Mouse (Mus musculus) cerebellum, adult 8-10 months (tissue): ENCODE results near the gene Vps26c.
"Not testable (repeated sequence)": the region's sequence is repeated elsewhere in the genome, so short reads cannot be mapped to it uniquely, and the experiment has no call there.

Experiments
- DNase-seq: peaks from one replicate; pipeline ENCODE4 v3.0.0; 2022

Vps26c gene

DNA sequence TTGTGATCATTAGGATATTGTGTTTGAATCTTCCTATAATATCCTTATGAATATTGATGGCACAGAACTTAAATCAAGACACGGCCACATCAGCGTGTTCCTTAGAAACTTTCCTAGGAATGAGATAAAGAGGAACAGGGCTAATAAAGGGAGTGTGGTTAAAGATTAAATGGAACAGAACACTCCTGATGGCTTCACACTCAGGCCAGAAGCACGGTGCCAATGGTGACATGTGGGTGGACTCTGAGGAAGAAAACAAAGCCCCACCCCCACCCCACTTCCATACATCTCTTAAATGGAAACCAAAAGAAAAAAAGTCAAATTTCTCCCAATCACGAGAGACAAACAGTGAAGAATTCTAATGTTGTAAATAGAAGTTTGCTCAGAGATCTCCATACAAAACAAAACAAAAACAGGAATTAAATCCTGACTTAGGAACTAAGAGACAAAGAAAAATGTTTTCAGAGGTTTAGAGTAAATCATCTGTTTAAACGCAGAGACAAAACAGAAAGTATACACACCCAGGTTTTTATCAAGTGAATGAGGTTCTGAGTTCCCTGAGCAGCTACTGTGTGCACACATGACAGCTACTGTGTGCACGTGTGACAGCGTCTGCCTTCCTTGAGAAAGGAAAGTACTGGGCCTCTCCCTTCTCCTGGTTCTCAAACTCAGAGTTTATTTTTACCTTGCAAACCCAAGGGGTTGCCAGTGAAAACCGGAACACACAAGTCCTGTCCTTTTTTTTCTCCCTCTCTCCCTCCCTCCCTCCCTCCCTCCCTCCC, 19.3 kb upstream of the Vps26c start:
- DNase-seq, result no peak

DNA sequence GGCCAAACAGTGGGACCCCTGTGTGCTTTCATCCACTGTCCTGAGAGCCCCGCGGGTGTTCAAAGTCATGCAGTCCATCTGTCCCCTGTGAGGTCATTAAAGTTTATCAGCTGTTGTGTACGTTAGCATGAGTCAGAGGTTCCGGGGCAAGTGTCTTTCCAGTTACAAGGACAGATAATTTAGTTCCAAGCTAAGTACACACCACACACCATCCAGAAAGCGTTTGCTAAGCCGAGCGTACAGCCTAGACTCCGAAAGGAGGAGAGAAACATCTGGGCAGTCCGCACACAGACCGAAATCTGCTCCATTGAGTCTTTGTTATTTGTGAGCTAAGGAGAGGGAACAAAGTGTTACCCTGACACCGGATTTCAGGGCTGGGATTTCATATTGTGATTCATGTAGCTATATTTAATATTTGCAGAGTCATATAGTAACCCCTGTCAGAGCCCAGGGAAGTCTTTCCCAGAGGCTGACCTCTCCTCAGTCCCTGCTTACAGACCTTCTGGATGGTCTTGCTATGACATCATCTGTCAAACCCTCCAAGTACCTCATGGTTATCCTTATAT, 18.0 kb upstream of the Vps26c start:
- DNase-seq, result no peak

DNA sequence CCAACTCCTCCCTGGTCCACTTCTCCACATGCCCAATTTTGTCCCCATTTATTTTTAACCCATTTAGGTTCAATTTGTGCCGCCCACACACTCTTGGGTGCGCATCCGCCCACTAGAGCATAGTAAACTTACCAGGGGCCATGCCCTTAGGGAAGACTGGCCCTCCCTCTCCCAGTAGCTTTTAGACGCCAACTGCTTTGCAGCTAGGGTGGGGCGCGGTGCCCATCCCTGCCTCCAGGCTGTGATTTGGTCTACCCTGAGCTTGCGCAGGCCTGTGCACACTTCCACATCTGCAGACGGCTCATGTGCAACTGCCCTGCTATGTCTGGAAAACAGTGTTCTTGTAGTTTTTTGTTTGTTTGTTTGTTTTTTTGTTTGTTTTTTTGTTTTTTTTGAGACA, 16.3 kb upstream of the Vps26c start:
- no peak for DNase-seq

DNA sequence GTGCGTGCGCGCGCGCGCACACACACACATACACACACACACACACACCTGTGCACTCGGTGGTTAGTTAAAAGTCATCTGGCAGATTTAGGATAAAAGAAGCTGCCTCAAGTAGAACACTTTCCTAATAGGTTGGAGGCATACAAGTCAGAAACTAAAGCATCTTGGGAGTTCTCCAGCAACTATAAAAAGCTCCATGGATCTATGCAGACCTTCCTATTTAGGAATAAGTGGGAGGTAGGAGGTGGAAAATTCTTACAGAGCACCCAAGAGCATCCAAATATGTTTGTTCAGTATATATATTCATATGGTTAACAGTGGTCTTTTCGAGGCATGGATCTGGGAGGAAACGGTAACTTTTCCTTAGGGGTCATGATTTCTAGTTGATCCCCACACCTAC, 13.5 kb upstream of the Vps26c start:
- DNase-seq, result no peak

DNA sequence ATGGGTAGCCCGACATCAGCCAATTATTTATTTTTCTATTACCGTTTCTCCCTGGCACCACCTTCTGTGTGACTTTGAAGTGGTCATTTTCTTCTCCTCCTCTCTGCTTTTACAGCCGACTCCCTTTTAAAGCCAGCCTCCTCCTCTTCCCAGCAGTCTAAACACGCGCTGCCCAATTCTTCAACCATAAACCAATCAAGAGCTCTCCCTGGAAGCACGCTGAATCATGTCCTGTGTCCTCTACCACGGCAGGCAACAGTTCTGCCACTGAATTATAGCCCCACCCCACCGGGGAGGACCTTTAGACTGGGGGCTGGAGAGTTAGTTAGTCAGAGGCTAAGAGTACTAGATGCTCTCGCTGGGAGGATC, 10.5 kb upstream of the Vps26c start:
- DNase-seq, result no peak

DNA sequence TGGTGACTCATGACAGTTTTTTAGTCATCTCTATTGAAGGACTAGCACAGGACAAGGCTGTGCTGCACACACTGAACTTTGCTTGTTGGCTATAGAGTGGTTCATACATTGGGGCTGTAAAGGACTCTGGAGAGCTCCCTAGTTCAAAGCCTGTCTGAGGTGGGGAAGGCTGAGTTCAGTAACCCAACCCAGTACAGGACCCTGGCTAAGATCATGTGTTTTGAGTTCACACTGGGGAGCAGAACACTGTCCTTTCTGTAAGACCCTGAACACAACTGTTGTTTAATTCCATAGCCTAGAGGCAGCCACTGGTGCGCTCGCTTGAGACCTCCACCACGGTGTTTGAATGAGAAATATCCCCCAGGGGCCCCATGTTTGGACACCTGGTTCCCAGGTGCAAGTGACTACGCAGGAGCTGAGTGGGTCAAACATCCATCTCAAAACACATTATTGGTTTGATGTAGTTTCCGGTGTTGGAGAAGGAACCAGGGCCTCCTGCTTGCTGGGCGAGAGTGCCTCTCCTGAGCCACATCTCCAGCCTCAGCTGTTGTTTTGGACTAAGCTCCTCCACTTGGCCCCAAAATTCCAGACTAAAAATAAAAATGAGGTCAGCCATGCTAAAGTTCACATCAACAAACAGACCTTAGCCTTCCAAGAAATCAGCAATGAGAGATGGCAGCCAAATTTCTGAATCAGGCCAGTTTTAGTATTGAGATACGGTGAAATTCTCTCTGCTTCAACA, 10.0 kb upstream of the Vps26c start:
- DNase-seq, result peak; percentile 57

DNA sequence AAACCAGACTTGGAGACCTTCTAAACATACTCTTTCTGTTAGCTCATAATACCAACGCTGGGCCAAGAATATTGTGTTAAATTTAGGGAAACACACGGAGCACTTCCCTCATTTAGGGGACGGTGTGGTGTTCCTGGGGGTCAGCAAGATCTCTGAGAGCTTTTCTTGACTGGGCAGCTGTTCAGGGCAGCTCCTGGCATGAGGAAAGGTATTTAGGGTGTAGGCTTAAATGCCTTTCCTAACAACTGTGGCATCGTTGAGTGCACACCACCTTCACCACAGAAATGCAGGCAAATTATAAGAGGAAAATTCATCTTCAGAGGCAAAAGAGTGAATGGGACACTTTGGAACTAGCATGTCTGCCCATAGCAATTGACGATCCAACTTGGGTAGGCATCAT, 9.1 kb upstream of the Vps26c start:
- no peak for DNase-seq

DNA sequence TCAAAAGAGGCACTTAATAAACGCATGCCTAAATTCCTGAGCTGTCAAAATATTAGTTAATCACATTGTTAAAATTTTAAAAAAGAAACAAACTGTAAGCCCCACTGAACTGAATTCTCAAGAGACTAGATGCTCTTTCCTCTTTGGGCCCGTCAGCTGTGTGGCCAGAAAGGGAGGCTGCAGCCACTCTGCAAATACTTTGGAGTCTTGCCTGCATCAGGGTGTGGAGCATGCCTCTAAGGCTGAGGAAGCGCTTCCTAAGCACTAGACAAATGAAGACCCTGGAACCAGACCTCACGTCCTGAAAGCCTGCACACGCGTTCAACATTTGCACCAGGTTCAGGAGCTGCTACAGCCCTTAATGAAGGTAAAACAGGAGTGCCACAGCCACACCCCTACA, 7.0 kb upstream of the Vps26c start:
- no peak for DNase-seq

DNA sequence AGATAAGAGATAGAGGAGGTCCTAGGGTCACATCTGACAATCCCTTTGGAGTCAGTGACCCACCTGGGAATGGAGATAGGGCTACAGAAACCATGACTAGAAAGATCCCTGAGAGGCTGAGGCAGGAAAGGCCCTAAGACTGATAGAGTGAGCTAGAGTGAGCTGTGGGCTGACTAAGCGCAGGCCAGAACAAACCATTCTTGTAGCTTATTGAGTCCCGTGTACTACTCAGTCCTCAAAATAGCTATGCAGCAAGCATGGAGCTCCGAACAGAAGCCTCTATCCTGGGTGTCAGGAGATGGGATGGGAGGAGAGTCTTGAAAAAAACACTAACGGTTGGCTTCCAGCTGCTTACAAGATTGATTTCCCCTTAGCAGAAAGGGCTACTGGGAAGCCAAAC, 4.6 kb upstream of the Vps26c start:
- no peak for DNase-seq

DNA sequence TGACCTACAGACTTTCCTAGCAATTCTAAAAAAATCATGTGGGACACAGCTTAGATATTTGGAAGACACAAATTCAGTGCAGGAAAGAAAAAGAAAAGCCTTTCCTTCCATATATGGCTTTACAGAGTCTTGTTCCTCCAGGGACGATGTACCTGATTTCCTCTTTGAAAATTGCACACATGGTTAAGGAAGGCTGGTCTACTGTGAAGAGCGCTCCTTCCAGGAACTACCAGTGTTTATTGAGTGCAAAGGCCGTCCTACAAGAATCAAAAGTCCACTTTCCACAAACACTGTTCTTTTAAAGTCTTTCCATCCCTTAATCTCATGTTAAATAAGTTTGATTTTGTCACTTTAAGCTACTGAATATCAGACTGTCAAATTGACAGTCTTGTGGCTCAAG, 916 bp upstream of the Vps26c start:
- DNase-seq, result no peak

DNA sequence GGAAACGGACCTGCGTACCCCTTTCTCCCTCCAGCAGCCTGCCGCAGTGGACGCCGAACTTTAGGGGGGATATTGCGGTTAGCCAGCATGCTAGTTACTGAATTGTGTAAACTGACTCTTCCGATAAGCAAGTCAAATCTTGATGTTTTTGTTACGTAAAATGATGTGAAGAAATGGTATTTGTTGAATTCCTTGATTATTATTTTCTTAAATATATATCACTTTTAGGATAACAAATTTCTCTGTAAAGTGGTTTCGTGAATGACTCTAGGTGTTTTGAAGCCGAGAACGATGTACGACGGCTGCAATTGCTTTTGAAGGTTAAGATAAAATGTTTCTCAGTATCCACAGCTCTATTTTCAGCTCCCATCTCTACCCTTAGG, 513 bp upstream of the Vps26c start:
- no peak for DNase-seq

DNA sequence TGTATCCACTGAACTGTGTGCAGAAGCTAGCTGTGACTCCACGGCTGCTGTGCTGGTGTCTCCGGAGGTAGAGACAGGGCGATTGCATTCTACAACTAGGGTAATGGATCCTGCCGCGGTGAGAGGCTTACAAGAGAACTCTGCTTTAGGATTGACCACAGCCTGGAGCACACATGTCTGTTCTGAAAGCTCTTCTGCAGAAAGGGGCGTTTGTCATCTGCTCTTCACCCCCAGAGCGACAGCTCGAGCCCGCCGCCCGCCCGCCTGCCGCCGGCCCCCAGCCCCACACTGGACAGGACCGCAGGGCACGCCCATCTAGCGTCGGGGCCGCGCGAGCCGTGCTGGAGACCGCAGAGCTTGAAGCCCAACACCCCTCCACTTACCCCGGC, 681 bp downstream of the Vps26c start:
- DNase-seq, result no peak

DNA sequence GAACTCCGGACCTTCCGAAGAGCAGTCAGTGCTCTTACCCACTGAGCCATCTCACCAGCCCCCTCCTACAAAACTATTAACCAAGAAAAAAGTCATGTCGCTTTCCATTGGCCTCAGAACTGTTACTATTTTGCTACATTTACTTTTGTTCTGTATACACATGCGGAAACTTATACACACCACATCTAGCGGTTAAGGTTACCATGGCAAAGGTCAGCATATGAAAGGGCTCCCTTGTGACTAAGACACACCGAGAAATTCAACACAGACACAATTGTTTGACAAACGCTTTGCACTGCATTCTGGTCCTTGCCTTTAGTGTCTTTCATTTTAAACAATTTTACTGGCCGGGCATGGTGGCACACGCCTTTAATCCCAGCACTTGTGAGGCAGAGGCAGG, 1.9 kb downstream of the Vps26c start:
- no peak for DNase-seq

DNA sequence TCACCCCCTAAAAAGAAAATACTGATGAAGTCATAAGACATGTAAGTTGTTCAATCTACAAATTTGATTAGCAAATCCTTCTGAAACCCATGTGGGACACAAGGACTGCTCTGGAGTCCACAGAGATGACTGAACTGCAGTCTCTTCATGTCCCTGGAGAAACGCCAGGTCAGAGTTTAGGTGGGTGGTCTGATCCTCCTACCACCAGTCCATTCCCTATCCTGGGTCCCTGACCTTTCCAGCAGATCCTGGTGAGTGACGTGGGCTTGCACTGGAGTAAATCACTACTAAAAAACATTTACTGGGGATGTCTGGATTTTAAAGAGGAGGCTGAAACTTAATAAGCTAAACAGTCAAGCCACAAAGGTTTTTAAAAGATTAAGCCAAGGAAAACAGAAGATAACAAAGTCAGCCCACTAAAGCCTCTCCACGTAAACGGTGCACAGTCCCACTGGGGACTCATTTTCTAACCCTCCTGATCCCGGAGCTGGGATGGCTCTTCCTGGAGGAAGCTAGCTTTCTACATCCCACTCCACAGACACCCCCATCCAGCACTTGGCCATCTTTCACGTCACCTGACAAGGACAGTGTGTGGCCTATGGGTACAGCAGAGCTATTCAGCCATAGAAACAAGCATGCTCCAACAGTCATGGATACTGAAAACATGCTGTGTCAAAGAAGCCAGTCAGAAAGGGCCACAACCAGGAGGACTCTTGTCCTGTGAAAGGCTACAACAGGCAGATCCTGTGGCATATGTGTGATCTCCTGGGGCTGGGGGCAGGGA, 2.8 kb downstream of the Vps26c start:
- DNase-seq, result no peak

DNA sequence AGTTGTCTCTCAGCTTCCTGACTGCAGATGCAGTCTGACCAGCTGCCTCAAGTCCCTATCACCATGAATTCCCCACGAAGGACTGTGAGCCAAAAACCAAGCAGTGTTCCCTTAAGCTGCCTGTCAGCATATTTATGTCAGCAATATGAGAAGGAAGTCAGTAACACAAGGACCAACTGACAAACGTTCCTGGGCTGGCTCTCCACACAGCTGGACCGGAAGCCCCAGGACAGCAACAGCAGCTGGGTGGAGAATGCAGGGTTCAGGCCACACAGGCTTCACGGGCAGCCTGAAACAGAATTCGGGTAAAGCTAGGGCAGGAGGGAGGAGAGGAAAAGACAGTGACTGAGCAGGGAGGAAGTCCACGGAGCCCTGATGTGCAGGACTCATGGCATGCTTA, 7.6 kb downstream of the Vps26c start:
- DNase-seq, result no peak

DNA sequence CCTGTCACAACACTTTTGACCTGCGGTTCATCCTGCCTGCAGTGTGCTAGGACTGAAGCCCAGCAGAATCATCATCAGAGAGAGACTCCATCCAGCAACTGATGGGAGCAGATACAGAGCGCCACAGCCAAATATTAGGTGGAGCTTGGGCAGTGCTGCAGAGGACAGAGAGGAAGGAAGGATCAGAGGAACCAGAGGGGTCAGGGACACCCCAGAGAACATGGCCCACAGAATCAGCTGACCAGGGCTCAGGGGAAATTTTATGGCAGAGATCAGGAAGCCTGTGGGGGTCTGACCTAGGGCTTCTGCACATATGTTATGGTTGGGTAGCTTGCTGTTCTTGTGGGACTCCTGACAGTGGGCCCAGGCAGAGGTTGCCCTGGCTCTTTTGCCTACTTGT, 9.0 kb downstream of the Vps26c start:
- DNase-seq, result no peak

DNA sequence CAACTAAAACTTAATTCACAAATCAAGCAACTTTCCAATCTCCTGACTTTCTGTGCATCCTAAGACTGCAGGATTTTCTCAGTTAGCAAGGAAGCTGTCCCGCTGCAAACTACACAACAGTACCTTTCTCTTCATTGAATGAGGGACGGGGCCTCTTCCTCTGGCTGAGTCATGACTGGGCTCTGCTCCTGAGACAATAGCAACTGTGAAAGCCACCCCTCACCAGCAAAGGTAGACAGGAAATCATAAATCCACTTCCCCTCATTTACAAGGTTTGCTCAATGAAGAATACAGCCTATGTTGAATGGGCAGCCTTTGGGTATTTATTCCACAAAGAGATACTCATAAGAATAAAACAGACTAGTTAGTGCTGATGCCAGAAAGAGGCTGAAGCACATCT, 16.6 kb downstream of the Vps26c start:
- no peak for DNase-seq

DNA sequence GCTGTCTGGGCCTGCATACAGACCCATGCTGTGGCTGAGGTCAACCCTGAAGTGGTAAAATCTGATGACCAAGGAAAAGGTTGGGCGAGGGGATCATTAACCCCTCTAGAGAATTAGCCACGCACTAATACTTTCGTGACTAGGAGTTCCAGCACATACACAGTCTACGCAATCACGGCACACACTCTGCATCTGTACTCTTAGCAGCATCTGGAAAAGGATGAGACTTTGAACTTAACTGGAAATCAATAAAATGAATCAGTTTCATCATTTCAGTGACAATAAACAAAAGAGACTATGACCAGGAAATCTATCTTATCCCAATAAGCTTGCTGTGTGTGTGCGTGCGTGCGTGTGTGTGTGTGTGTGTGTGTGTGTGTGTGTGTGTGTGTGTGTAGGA, 17.9 kb downstream of the Vps26c start:
- DNase-seq, result no peak

DNA sequence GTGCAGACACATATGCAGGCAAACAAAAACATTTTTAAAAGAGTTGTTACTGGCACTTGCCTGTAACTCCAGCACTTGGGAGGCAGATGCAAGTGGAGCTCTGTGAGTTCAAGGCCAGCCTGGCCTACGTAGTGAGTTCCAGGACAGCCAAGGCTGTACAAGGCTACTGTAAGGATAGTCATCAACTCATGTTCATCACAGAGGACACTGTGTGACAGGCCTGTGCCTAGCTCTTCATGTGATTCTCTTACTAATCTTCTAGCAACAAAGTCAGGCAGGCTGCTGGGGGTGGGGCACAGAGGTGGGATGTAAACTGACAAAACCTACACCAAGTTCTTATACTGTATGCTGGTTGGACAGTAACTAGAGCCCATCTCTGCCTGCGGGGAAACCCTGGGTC, 19.6 kb downstream of the Vps26c start:
- no peak for DNase-seq

DNA sequence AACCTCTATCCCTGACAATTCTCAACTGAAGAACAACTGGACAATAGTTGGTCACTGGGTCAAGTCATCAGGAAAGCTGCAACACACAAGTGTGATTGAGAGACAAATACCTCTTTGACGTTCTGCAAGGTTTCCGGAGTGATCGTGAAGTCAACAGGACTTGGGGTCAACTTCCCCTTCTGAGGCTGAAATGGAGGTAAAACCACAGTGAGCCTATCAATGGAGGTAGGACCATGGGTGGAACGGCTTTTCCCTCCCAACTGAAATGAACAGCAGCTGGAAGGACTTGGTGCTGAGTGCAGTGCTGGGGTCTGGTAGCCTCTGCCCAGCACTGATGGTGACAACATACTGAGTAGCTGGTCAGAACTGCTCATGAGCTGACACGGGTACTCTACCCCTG, 22.4 kb downstream of the Vps26c start:
- DNase-seq, result no peak

DNA sequence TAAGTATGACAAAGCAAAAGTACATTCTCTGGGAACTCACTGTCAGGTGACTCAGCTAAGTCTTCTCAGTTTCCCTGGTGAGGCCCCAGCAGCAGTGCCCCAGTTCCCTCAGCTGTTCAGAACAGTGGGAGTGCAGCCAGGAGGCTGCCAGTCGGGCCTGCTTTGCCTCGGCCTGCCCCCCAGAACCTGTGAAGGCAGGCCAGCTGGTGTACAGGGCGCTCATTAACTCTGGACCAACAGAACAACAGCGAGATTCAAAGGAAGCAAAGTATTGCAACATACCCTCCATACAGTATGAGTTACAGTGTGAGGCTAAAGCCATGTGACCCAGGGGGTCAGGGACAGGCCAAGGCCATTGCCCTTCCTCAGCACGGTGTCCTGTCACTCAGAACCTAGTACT, 28.7 kb downstream of the Vps26c start:
- no peak for DNase-seq

DNA sequence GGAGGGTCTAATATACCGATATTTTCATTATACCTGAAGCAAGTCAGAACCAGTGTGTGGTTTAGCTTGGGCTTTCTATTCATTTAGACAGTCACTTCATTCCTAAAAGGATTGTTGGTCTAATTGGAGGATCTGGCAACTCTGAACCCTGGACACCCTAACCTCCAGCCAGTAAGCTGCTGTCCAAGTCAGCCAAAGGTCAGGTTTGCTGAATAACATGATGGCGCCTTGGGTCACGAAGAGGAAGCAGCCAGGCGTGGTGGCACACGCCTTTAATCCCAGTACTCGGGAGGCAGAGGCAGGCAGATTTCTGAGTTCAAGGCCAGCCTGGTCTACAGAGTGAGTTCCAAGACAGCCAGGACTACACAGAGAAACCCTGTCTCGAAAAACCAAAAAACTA, 29.5 kb downstream of the Vps26c start:
- not testable (repeated sequence) for DNase-seq

DNA sequence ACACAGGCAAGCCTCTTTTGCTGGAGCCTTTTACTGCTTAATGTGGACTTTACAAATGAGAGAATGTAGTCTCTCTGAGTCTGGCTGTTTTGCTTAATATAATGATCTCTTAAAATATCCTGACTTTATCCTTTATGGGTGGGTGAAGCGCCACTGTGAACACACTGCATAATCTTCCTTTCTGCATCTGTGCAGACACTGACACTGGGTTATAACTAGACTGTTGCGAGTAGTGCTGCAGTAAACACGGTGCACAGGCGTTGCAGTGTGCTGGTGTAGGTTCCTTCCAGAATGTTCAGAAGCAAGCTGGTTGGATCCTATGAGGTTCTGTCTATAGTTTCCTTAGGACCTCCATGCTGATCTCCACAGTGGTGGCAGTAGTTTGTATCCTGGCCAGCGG, 37.3 kb downstream of the Vps26c start:
- DNase-seq, result no peak

DNA sequence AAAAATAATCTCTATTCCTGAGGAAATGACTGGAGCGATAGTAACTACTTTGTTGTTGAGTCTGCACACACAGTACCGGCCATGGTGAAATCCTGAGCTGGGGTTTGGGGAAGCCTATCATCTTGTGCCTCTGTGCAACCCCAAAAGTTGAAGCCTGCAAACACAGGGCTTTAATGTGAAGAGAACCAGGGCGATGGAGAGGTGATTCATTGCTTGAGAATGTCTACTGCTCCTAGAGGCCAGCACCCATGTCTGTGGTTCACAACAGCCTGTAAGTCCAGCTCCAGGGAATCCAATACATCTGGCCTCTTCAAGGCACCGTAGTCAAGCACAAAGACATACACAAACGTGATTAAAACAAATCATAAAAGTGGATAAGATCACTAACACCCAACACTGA, 39.3 kb downstream of the Vps26c start:
- no peak for DNase-seq
